Mouse (Mus musculus): ENCODE measurements around the gene Rcor2. TPM values are rescaled to one million over a fixed set of nuclear protein-coding genes. Genes with fewer than 3 reads are reported as not detected.

Rcor2 gene
- polyA plus RNA-seq, 1 experiment from 2014 or later = 36.6 TPM

- Histone ChIP-seq H3K9ac (ENCODE audit: low read length) (no peak overlapping the region), H3K27ac (ENCODE audit: low read depth, low read length) (peak overlapping the region; percentile 55; the same call in 1 of the 2 replicates), H3K9me3 (replicated peaks; ENCODE audit: control insufficient read depth, low read length) (no peaks in the 10 kb centered on the region), H3K4me1 (ENCODE audit: control insufficient read depth, insufficient read depth, low read length) (no peaks in the 10 kb centered on the region), H3K4me2 (ENCODE audit: low read length) (no peak overlapping the region), H3K27me3 (replicated peaks; ENCODE audit: control insufficient read depth, insufficient read depth, low read length) (no peaks in the 10 kb centered on the region), H3K36me3 (ENCODE audit: control insufficient read depth, insufficient read depth, low read length) (0 out of 2 replicates have a peak, but pooled peaks cover 2% of the 10 kb centered on the region), H3K4me3 (ENCODE audit: low read depth, low read length) (no peak overlapping the region)
- DNase-seq (ENCODE audit: low spot score) = peak; percentile 91
- peak; percentile 96 for ATAC-seq
Observed at GRCm38 (mm10) chr19:7299052-7299451, 31.9 kb downstream of the Rcor2 start.

- Histone ChIP-seq H3K27ac (ENCODE audit: low read depth, low read length) (no peak overlapping the region), H3K9ac (ENCODE audit: low read length) (no peak overlapping the region), H3K36me3 (ENCODE audit: control insufficient read depth, insufficient read depth, low read length) (0 out of 2 replicates have a peak, but pooled peaks cover 2% of the 10 kb centered on the region), H3K27me3 (replicated peaks; ENCODE audit: control insufficient read depth, insufficient read depth, low read length) (no peaks in the 10 kb centered on the region), H3K9me3 (replicated peaks; ENCODE audit: control insufficient read depth, low read length) (no peaks in the 10 kb centered on the region), H3K4me2 (ENCODE audit: low read length) (no peak overlapping the region), H3K4me3 (ENCODE audit: low read depth, low read length) (no peak overlapping the region), H3K4me1 (ENCODE audit: control insufficient read depth, insufficient read depth, low read length) (no peaks in the 10 kb centered on the region)
- DNase-seq (ENCODE audit: low spot score) = no peak
- 97% methylated on average over 1 of the region's 1 CpGs for WGBS
- ATAC-seq = no peak
Observed at GRCm38 (mm10) chr19:7300078-7300477, 33.0 kb downstream of the Rcor2 start.

DNA sequence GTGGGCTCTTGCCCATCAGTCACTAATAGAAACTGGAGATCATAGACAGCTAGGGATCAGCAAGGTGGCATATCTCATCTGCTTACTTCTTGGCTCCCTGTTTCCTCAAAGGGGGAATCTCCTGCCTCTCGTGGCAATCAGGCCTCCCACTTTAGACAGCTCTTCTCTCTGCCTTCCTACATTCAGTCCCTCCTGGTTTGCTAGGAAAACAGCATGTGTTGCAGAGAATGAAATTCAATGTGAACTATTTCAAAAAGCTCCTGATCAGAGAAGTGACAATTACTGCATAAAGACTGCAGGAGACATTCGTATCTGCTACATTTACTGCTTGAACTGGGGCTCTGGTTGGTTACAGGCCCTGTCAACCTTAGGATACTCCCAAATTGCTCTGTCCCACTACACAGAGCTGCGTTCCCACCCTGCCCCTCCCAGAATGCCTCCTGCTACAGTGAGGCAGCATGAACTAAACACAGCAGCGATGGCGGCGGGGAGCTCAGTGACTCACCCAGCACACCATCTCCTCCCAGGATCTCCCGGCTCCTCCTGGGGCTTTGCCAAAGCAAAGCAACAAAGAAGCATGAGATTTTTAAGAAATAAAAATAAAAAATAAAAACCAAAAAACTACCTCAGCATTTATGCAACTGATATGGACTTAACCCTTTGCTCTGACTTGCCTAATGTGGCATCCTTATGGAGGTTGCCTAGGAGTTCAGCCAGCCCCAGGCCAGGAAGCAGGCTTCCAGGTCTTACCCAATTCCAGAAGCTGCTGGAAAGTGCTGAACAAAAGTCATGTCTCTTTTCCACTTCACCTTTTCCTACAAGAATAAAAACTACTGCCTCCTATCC is 34.7 kb downstream of the Rcor2 start:
- no peaks in the 10 kb centered on the region for H3K36me3 ChIP-seq (ENCODE audit: control insufficient read depth, insufficient read depth, low read length)
- DNase-seq (ENCODE audit: low spot score) (no peak), ATAC-seq (no peak)
- no peak overlapping the region for H3K4me2 ChIP-seq (ENCODE audit: low read length)
- 85% methylated on average over 7 of the region's 7 CpGs for WGBS
- no peak overlapping the region for H3K9ac ChIP-seq (ENCODE audit: low read length)
- H3K27me3 ChIP-seq (replicated peaks; ENCODE audit: control insufficient read depth, insufficient read depth, low read length) = no peaks in the 10 kb centered on the region
- no peaks in the 10 kb centered on the region for H3K4me1 ChIP-seq (ENCODE audit: control insufficient read depth, insufficient read depth, low read length)
- no peaks in the 10 kb centered on the region for H3K9me3 ChIP-seq (replicated peaks; ENCODE audit: control insufficient read depth, low read length)
- 0 out of 2 replicates have a peak overlapping the region, but pooled peaks have one; percentile 14 for H3K27ac ChIP-seq (ENCODE audit: low read depth, low read length)
- no peak overlapping the region for H3K4me3 ChIP-seq (ENCODE audit: low read depth, low read length)

DNA sequence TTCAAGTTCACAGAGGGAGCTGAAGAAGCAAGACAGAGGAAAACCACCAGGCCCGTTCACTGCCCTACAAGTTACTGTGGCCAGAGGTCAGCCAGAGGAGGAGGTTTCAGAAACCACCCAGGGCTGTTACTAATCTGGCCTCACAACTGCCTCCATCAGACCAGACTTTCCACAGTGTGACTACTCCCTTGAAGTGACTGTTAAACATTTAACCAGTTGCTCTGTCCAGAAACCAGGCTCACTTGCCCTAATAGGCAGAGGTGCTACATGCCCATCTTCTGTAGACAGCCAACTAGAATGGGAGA is 35.3 kb downstream of the Rcor2 start:
- Histone ChIP-seq H3K9me3 (replicated peaks; ENCODE audit: control insufficient read depth, low read length) (no peaks in the 10 kb centered on the region), H3K9ac (ENCODE audit: low read length) (no peak overlapping the region), H3K4me1 (ENCODE audit: control insufficient read depth, insufficient read depth, low read length) (no peaks in the 10 kb centered on the region), H3K4me3 (ENCODE audit: low read depth, low read length) (no peak overlapping the region), H3K36me3 (ENCODE audit: control insufficient read depth, insufficient read depth, low read length) (no peaks in the 10 kb centered on the region), H3K27me3 (replicated peaks; ENCODE audit: control insufficient read depth, insufficient read depth, low read length) (no peaks in the 10 kb centered on the region), H3K27ac (ENCODE audit: low read depth, low read length) (no peak overlapping the region), H3K4me2 (ENCODE audit: low read length) (no peak overlapping the region)
- DNase-seq (ENCODE audit: low spot score) = no peak
- no peak for ATAC-seq
- WGBS = 88% methylated on average over 1 of the region's 1 CpGs

GRCm38 (mm10) chr19:7303796-7304195 is 36.7 kb downstream of the Rcor2 start:
- Histone ChIP-seq H3K27me3 (replicated peaks; ENCODE audit: control insufficient read depth, insufficient read depth, low read length) (no peaks in the 10 kb centered on the region), H3K4me1 (ENCODE audit: control insufficient read depth, insufficient read depth, low read length) (peaks cover 12% of the 10 kb centered on the region), H3K36me3 (ENCODE audit: control insufficient read depth, insufficient read depth, low read length) (no peaks in the 10 kb centered on the region), H3K4me2 (ENCODE audit: low read length) (no peak overlapping the region), H3K4me3 (ENCODE audit: low read depth, low read length) (no peak overlapping the region), H3K27ac (ENCODE audit: low read depth, low read length) (no peak overlapping the region), H3K9ac (ENCODE audit: low read length) (no peak overlapping the region), H3K9me3 (replicated peaks; ENCODE audit: control insufficient read depth, low read length) (no peaks in the 10 kb centered on the region)
- 62% methylated on average over 6 of the region's 6 CpGs for WGBS
- ATAC-seq (no peak), DNase-seq (ENCODE audit: low spot score) (no peak)

DNA sequence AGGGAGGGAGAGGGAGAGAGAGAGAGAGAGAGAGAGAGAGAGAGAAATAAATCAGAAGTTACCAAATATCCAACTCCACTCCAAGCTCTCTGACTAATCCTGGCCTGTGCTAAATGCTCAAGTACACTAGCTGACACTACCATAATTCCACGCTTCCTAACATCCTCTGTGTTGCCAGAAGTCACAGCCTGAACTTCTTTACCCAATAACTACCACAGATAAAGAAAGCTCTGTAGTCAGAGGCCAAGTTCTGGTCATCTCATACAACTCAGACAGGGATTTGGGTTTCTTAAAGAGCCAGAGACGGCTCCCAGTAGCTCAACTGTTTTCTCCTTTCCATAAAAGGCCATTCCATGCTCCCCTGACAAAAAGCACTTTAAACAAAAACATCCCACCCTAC is 37.7 kb downstream of the Rcor2 start:
- Histone ChIP-seq H3K4me3 (ENCODE audit: low read depth, low read length) (no peak overlapping the region), H3K27me3 (replicated peaks; ENCODE audit: control insufficient read depth, insufficient read depth, low read length) (no peaks in the 10 kb centered on the region), H3K9ac (ENCODE audit: low read length) (no peak overlapping the region), H3K4me1 (ENCODE audit: control insufficient read depth, insufficient read depth, low read length) (peaks cover 14% of the 10 kb centered on the region), H3K4me2 (ENCODE audit: low read length) (no peak overlapping the region), H3K36me3 (ENCODE audit: control insufficient read depth, insufficient read depth, low read length) (no peaks in the 10 kb centered on the region), H3K9me3 (replicated peaks; ENCODE audit: control insufficient read depth, low read length) (no peaks in the 10 kb centered on the region), H3K27ac (ENCODE audit: low read depth, low read length) (no peak overlapping the region)
- no peak for DNase-seq (ENCODE audit: low spot score)
- no peak for ATAC-seq
- 81% methylated on average over 2 of the region's 2 CpGs for WGBS

DNA sequence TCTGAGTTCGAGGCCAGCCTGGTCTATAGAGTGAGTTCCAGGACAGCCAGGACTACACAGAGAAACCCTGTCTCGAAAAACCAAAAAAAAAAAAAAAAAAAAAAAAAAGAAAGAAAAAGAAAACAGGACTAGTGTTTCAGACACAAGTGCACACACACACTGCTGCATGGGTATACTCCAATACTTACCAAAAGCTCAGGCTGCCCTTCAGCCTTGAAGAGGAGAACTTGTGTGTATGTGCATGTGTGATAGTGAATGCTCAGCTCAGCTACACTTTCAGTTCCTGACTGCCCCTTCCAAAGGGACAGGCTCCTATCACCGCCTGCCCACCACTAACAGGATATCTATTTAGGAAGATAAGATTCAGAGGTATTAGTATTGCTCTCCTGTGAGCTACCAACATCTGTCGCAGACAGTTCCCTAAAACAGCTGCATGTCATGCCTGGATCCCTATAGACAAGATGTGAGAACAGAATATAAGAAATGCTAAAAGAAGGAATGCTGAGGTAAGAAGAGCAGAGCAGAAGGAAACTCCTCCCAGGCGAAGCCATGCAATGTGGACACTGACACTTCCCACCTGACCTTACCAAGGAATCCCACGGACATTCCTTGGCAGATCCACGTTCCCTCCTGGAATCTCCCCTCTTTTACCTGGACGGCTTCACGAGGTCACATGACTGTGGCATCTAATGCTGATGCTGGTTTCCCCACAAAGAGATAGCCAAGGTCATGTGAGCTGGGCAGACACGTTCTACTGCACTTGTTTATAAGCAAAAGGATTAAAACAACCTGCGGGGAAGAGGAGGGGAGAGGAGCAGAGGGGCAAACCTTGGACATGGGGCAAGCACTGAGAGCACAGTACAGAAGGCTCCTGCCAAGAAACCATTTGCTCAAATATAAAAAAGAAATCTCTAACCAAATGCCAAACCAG is 38.5 kb downstream of the Rcor2 start:
- Histone ChIP-seq H3K4me3 (ENCODE audit: low read depth, low read length) (no peak overlapping the region), H3K9me3 (replicated peaks; ENCODE audit: control insufficient read depth, low read length) (no peaks in the 10 kb centered on the region), H3K9ac (ENCODE audit: low read length) (no peak overlapping the region), H3K4me1 (ENCODE audit: control insufficient read depth, insufficient read depth, low read length) (peaks cover 21% of the 10 kb centered on the region), H3K27ac (ENCODE audit: low read depth, low read length) (no peak overlapping the region), H3K27me3 (replicated peaks; ENCODE audit: control insufficient read depth, insufficient read depth, low read length) (no peaks in the 10 kb centered on the region), H3K4me2 (ENCODE audit: low read length) (no peak overlapping the region), H3K36me3 (ENCODE audit: control insufficient read depth, insufficient read depth, low read length) (no peaks in the 10 kb centered on the region)
- no peak for ATAC-seq
- WGBS = 86% methylated on average over 10 of the region's 11 CpGs
- no peak for DNase-seq (ENCODE audit: low spot score)

GRCm38 (mm10) chr19:7306968-7307367 is 39.8 kb downstream of the Rcor2 start:
- no peak for DNase-seq (ENCODE audit: low spot score)
- Histone ChIP-seq H3K4me3 (ENCODE audit: low read depth, low read length) (no peak overlapping the region), H3K27ac (ENCODE audit: low read depth, low read length) (no peak overlapping the region), H3K27me3 (replicated peaks; ENCODE audit: control insufficient read depth, insufficient read depth, low read length) (no peaks in the 10 kb centered on the region), H3K36me3 (ENCODE audit: control insufficient read depth, insufficient read depth, low read length) (no peaks in the 10 kb centered on the region), H3K9ac (ENCODE audit: low read length) (no peak overlapping the region), H3K4me2 (ENCODE audit: low read length) (no peak overlapping the region), H3K9me3 (replicated peaks; ENCODE audit: control insufficient read depth, low read length) (no peaks in the 10 kb centered on the region), H3K4me1 (ENCODE audit: control insufficient read depth, insufficient read depth, low read length) (peaks cover 31% of the 10 kb centered on the region)
- WGBS = 84% methylated on average over 3 of the region's 3 CpGs
- no peak for ATAC-seq
